Mouse (Mus musculus) fat pad, adult 2 months (tissue): ENCODE data around the gene Ell2.

Source experiments
- DNase-seq: peaks from one replicate; pipeline ENCODE4 v3.0.0-alpha.2; 2011; ENCODE audit warnings: low read depth, low spot score; ENCODE audit errors: extremely low read depth

The Ell2 gene

DNA sequence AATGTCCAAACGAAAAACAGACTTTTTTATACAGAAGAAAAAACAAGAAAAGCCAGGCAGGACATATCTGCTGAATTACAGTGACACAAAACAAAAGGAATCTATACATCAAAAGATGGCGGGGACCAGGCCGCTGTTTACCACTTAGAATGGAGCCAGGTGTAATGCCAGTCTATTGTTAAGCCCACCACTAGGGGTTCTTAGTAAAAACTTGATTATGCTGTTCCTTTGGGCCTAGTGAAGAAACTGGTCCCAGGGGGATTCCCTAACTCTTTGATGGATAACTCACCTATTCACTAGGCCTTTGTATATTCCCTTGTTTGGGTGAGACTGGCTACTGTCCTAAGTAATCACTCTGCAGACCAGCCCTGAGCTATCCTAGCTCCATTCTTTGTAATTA is 92.9 kb downstream of the Ell2 start:
- no peak for DNase-seq

GRCm38 (mm10) chr13:75807969-75808368 is 101.4 kb downstream of the Ell2 start:
- no peak for DNase-seq

DNA sequence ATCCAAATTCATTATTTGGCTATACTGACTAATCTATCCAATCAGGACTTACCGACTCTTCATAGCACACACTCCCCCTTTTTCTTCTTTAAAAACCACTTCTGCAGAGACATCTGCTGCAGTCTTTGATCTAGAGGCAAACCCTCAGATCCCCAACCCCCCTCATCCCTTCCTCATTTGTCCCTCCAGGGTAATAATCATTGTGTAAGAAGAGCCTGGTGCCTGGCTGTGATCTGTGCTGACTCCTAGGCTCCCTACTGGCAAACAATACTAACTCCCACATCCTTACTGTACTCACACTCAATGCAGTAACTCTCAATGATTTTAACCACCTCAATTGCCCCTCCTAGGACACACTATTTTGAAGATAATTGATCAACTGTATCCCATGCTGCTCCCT is 103.4 kb downstream of the Ell2 start:
- no peak for DNase-seq

DNA sequence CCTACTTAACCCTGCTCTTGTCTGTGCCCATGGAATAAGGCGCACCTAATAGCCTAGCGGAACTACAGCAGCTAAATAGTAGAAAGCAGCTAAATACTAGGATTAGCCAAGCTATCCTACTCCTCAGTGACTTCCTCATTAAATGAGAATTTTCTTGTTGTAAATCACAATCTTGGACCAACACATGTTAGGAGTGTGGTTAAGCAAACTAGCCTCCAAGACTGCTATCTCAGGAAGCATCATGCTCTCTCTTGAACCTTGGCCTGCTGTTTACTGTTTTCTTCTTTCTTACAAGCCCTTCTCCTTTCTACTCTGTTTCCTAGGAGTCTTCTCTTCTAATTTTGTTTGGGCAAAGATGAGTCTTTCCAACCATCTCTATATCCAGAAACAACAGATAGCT is 110.6 kb downstream of the Ell2 start:
- DNase-seq: no peak

- no peak for DNase-seq
These were observed 111.9 kb downstream of the Ell2 start for GRCm38 (mm10) chr13:75818486-75818885.

GRCm38 (mm10) chr13:75818945-75819706 is 112.6 kb downstream of the Ell2 start:
- DNase-seq: no peak

- DNase-seq: no peak
These were observed 113.3 kb downstream of the Ell2 start for GRCm38 (mm10) chr13:75819898-75820297.
